In the genomic region with DNA sequence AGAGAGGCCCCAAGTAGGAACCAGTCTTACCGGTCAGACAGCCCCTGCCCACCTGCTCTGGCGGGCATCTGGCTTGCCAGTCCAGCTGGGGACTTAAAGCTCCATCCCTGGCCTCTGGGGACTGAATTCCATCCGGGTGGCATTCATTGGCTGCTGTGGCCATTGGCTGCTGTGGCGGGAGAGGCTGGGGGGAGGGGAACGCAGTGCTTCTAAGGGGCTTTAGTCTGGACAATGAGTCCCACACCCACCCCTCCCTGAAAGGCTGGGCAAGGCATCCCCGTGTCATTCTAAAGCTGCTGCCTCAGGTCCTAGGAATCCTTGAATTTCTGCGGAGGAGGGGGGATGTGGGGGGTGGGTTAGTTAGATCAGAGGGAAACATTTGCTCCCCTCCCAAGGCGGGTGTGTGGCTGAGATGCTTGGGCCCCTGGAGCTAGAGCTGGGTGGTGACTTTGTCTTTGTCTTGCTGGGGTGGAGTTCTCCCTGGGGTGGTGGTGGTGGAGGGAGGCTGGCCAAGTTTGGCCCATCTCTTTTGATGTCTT, we compare ENCODE assay signal across 8 mouse cellular contexts. TPM values are rescaled to one million over a fixed set of nuclear protein-coding genes. Genes with fewer than 3 reads are reported as not detected.
DNase-seq lines count a peak whose midpoint lies in the region; ATAC-seq and TF ChIP-seq lines count a peak whose summit lies in the region.

No protein-coding gene starts in this region.

- no peaks in the 10 kb centered on the region for H3K27me3 ChIP-seq in C2C12 (ENCODE audit: control insufficient read depth, insufficient read depth, insufficient read length)
- no peaks in the 10 kb centered on the region for H3K27me3 ChIP-seq in intestine, embryonic 15.5 days (replicated peaks)
- no peaks in the 10 kb centered on the region for H3K27me3 ChIP-seq in liver, postnatal 0 days (ENCODE audit: insufficient read depth, low read length)

- H3K4me1 ChIP-seq in embryonic fibroblast, embryonic 13.5 days (ENCODE audit: control insufficient read depth, insufficient read depth, low read length): peaks cover 3% of the 10 kb centered on the region
- H3K4me1 ChIP-seq in intestine, embryonic 15.5 days (replicated peaks): peaks cover 38% of the 10 kb centered on the region
- H3K4me1 ChIP-seq in liver, postnatal 0 days (ENCODE audit: insufficient read depth): peaks cover 51% of the 10 kb centered on the region

- TF ChIP-seq EP300 in liver, postnatal 0 days (IDR thresholded peaks at IDR 0.05; ENCODE audit: low read depth): no peak

- DNase-seq in MN1 (ENCODE audit: low spot score): peak; percentile 73
- DNase-seq in liver, postnatal 0 days: no peak
- DNase-seq in retina, postnatal 7 days (ENCODE audit: low read depth, low spot score): peak; percentile 62
- DNase-seq in layer of hippocampus, postnatal 25 days (ENCODE audit: extremely low spot score in 1 of 2, low spot score in 1 of 2): no peak
- DNase-seq in ovary, adult 18-20 months (ENCODE audit: low spot score): no peak

- peaks cover 56% of the 10 kb centered on the region for H3K79me3 ChIP-seq in C2C12 (ENCODE audit: low read depth)

- H3ac ChIP-seq in C2C12 (ENCODE audit: control insufficient read depth, insufficient read length, low read depth): peak overlapping the region; percentile 61

- peaks cover 74% of the 10 kb centered on the region for H3K79me2 ChIP-seq in C2C12 (ENCODE audit: control insufficient read depth, insufficient read depth)

- no peak for TF ChIP-seq CTCF in C2C12 (IDR thresholded peaks at IDR 0.05; ENCODE audit: control insufficient read depth, insufficient read depth, insufficient read length)
- no peak for TF ChIP-seq CTCF in embryonic fibroblast, embryonic 13.5 days (IDR thresholded peaks at IDR 0.05; ENCODE audit: borderline replicate concordance, insufficient read depth, low read length)
- no peak for TF ChIP-seq CTCF in liver, postnatal 0 days (IDR thresholded peaks at IDR 0.05; ENCODE audit: low read depth)

- H3K36me3 ChIP-seq in C2C12 (ENCODE audit: control insufficient read depth, insufficient read depth): peaks cover 58% of the 10 kb centered on the region
- H3K36me3 ChIP-seq in intestine, embryonic 15.5 days: peaks cover 22% of the 10 kb centered on the region
- H3K36me3 ChIP-seq in liver, postnatal 0 days (replicated peaks; ENCODE audit: insufficient read depth, low read length): peaks cover 41% of the 10 kb centered on the region

- H3K4me2 ChIP-seq in intestine, embryonic 15.5 days (replicated peaks): peak overlapping the region; percentile 98
- H3K4me2 ChIP-seq in liver, postnatal 0 days (ENCODE audit: low read depth, low read length): peak overlapping the region; percentile 100

- under 1% methylated on average over 8 of the region's 8 CpGs for WGBS in intestine, embryonic 15.5 days
- 7% methylated on average over 8 of the region's 8 CpGs for WGBS in liver, postnatal 0 days (ENCODE audit: insufficient replicate concordance)

- peak overlapping the region; percentile 77 for H3K4me3 ChIP-seq in C2C12 (ENCODE audit: insufficient read depth, poor library complexity, severe bottlenecking)
- H3K4me3 ChIP-seq in embryonic fibroblast, embryonic 13.5 days (ENCODE audit: insufficient read depth, low read length): peak overlapping the region; percentile 91
- peak overlapping the region; percentile 88 for H3K4me3 ChIP-seq in intestine, embryonic 15.5 days (replicated peaks)
- H3K4me3 ChIP-seq in liver, postnatal 0 days (ENCODE audit: low read depth, low read length): peak overlapping the region; percentile 93

- no peak for ATAC-seq in intestine, embryonic 15.5 days
- ATAC-seq in liver, postnatal 0 days: no peak

- peak; percentile 36; the same call in 1 of the 2 replicates for TF ChIP-seq POLR2A in embryonic fibroblast, embryonic 13.5 days (IDR thresholded peaks at IDR 0.05; ENCODE audit: low read depth, low read length)

- peak overlapping the region; percentile 98 for H3K9ac ChIP-seq in intestine, embryonic 15.5 days
- H3K9ac ChIP-seq in liver, postnatal 0 days (replicated peaks): peak overlapping the region; percentile 95

- H3K9me3 ChIP-seq in intestine, embryonic 15.5 days: no peaks in the 10 kb centered on the region
- no peaks in the 10 kb centered on the region for H3K9me3 ChIP-seq in liver, postnatal 0 days (ENCODE audit: low read length)

- peak overlapping the region; percentile 66; the same call in 1 of the 2 replicates for H3K27ac ChIP-seq in embryonic fibroblast, embryonic 13.5 days (ENCODE audit: insufficient read depth, low read length)
- H3K27ac ChIP-seq in intestine, embryonic 15.5 days: peak overlapping the region; percentile 100
- H3K27ac ChIP-seq in liver, postnatal 0 days (ENCODE audit: low read depth): peak overlapping the region; percentile 99

TF ChIP-seq in C2C12, 6 proteins besides CTCF, POLR2A, EP300 and RAD21:
- TF ChIP-seq FOSL1 (IDR thresholded peaks at IDR 0.05; ENCODE audit: insufficient read depth, low read length, poor library complexity, severe bottlenecking) (no peak), CEBPB (IDR thresholded peaks at IDR 0.05; ENCODE audit: low read depth) (no peak), MYOG (IDR thresholded peaks at IDR 0.05; ENCODE audit: control insufficient read depth, extremely low read depth, insufficient read length) (no peak), MAX (IDR thresholded peaks at IDR 0.05) (no peak), MYOD1 (IDR thresholded peaks at IDR 0.05; ENCODE audit: control insufficient read depth, insufficient read length, low read depth) (no peak), USF1 (IDR thresholded peaks at IDR 0.05; ENCODE audit: low read depth) (no peak)

RNA-seq across cellular contexts. Expression of a gene that starts 4.1 kb away (rescaled TPM):
- polyA plus RNA-seq in C2C12 (2012; fragmentation: generic; extraction: Trizol): 29.6 TPM
- polyA plus RNA-seq in embryonic fibroblast, embryonic 13.5 days (2011; ENCODE audit: insufficient read length, low read depth, missing spikeins): 23.4 and 26.5 TPM in 2 replicates
- polyA plus RNA-seq in intestine, embryonic 15.5 days (2015; fragmentation: Nextera tagmentation; extraction: Ambion mirVana): 34.2 and 36.1 TPM in 2 replicates
- 8.6 and 8.8 TPM in 2 replicates for polyA plus RNA-seq in liver, postnatal 0 days (2015; fragmentation: Nextera tagmentation; extraction: Ambion mirVana)
- total RNA-seq in layer of hippocampus, postnatal 25 days (2021): 10 to 100 TPM; 53.4 to 56.4 TPM

RNA-seq across cellular contexts. Expression of a gene that starts 26.6 kb away (rescaled TPM):
- polyA plus RNA-seq in C2C12 (2012; fragmentation: generic; extraction: Trizol): 136 TPM
- 102 and 112 TPM in 2 replicates for polyA plus RNA-seq in embryonic fibroblast, embryonic 13.5 days (2011; ENCODE audit: insufficient read length, low read depth, missing spikeins)
- polyA plus RNA-seq in intestine, embryonic 15.5 days (2015; fragmentation: Nextera tagmentation; extraction: Ambion mirVana): 209 and 211 TPM in 2 replicates
- polyA plus RNA-seq in liver, postnatal 0 days (2015; fragmentation: Nextera tagmentation; extraction: Ambion mirVana): 83.1 and 84.7 TPM in 2 replicates
- 100 to 1,000 TPM in 1 of 2 experiments, 10 to 100 TPM in 1; 99.2 to 104 TPM for total RNA-seq in layer of hippocampus, postnatal 25 days (2021)

RNA-seq across cellular contexts. Expression of a gene that starts 37.4 kb away (rescaled TPM):
- 0.71 TPM for polyA plus RNA-seq in C2C12 (2012; fragmentation: generic; extraction: Trizol)
- polyA plus RNA-seq in embryonic fibroblast, embryonic 13.5 days (2011; ENCODE audit: insufficient read length, low read depth, missing spikeins): 21.1 and 22.8 TPM in 2 replicates
- 8.5 and 8.7 TPM in 2 replicates for polyA plus RNA-seq in intestine, embryonic 15.5 days (2015; fragmentation: Nextera tagmentation; extraction: Ambion mirVana)
- polyA plus RNA-seq in liver, postnatal 0 days (2015; fragmentation: Nextera tagmentation; extraction: Ambion mirVana): 2.4 and 2.5 TPM in 2 replicates
- total RNA-seq in layer of hippocampus, postnatal 25 days (2021): 10 to 100 TPM; 29.1 to 38.2 TPM

Comparison
In these comparisons a context has a peak if more than half of its experiments do, and no peak if none do; other contexts are left out.
1. DNase-seq: peak in MN1 (single experiment) and retina, postnatal 7 days (single experiment); none in liver, postnatal 0 days (single experiment), layer of hippocampus, postnatal 25 days (0 of 2) and ovary, adult 18-20 months (single experiment).
2. Peak in every context shown above with its lines, with median percentiles within 50 percentile points of each other: H3K4me3 ChIP-seq and H3K27ac ChIP-seq.